Mouse (Mus musculus): ENCODE measurements around the gene Mtor.

The Mtor gene

DNA sequence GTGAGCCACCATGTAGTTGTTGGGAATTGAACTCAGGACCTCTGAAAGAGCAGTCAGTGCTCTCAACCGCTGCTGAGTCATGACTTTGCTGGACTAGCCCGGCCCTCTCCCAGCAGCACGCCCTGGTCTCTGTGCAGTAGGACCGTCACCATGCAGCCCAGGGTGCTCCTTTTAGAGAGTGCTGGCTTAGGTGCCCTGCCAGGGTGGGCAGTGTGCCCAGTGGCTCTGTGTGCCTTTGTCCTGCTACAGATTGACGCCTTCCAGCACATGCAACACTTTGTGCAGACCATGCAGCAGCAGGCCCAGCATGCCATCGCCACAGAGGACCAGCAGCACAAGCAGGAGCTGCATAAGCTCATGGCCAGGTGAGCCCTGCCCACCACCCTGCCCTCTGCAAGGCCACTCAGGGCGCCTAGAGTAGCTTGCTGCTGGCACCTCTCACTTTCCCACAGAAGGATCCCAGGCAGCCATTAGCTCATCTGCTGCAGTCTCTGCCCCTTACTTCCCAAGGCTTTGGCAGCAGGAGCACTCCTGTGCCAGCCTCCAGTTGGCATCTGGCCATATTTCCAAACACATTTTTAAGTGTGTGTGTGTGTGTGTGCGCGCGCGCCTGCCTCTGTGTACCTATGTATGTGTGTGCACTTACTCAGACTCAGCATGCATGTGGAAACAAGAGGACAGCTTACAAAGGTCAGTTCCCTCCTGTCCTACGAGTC, 85.4 kb downstream of the Mtor start:
- no peak for DNase-seq (ENCODE audit: low read depth)

DNA sequence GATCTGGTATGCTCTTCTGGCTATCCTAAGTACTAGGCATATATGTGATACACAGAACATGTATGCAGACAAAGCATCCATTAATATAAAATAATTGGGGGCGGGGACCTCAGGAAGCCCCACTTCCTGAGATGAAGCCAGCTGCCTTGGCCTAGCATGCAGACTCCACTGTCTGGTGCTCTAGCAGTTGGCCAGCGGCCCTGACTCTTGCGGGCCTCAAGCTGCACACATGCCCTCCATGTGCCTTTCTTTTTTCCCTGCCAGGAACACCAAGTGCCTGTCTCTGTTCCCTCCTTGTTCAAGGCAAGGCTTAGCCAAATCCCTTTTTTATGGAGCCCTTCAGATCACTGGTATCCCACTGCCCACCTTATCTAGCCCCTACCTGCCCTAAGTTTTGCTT, 87.5 kb downstream of the Mtor start:
- no peak for DNase-seq (ENCODE audit: low read depth)

DNA sequence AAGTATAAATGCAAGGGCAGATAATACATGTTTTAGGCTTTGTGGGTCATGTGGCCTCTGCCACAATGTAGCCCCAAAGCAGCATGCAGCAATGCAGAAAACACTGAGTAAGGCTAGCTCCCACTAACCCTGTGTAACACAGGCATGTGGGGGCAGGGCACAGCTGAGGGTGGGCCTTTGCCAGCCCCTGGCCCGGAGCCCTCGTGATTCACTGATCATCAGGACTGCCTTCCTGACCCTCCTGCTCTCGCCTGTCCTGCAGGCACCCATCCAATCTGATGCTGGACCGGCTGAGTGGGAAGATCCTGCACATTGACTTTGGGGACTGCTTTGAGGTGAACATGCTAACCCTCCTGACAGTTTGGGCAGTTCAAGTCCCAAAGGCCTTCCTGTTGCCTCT, 100.7 kb downstream of the Mtor start:
- DNase-seq (ENCODE audit: low read depth), result no peak

DNA sequence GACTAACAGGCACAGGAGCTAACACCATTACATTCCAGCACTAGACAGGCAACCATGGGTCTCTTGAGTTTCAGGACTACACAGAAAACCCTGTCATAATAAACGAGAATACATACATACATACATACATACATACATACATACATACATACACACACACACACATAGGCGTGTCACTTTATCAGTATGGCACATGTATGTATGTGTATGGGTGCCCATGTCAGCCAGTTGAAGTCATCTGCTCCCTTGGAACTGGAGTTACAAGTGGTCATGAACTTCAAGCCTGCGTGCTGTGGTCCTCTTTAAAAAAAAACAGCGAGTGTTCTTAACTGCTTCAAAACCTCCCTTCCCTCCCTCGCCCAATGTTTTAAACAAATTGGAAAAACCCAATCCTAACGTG, 109.4 kb downstream of the Mtor start:
- no peak for DNase-seq (ENCODE audit: low read depth)

DNA sequence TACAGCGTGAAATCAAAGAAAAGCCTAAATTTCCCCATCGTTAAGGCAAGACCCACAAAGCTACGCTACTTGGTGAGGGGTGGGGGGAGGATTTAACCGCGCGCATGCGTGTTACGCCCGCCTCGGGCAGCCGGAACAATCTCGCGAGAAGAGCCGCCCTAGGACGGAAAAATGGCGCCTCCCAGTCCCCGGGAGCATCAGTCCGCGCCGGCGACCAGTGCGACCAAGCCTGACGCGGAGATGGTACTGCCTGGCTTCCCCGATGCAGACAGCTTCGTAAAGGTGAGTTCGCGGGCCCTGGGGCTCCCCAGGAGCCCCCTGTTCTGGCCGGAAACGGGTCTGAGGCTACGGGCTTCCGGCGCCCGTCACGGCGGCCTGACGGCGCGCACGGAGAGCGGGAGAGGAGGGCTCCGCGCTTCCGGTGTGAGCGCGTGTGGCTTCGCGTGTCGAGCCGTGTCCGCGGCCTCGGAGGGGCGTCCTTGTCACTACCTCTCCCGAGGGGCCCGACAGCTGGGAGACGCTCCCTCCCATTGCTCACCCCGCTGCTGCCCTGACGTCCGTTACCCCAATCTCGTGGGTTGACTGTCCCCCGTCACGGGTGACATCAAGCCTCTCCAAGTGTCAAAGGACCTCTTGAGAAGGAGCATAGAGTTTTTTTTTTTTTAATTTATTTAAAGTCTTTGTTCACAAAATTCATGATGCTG, 110.0 kb downstream of the Mtor start, which contains the start of gene Exosc10:
Gene Exosc10 (plus strand): TSS at position 133 of the 704 bp plus-strand sequence.
- peak; percentile 67 for DNase-seq (ENCODE audit: low read depth)

DNA sequence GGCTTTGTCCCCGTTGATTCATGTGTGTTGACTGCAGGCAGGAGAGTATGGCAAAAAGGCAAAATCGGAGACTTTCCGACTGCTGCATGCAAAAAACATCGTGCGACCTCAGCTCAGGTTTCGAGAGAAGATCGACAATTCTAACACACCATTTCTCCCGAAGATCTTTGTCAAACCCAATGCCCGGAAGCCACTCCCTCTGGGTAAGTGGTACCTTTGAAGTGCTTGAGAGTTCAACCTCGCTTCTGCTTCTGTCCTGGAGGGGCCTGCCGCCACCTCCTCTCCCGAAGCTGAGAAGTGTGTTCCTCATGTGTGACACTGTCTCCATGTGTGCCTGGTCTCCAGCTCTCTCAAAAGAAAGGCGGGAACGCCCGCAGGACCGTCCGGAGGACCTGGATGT, 114.3 kb downstream of the Mtor start:
- DNase-seq (ENCODE audit: low read depth), result no peak

DNA sequence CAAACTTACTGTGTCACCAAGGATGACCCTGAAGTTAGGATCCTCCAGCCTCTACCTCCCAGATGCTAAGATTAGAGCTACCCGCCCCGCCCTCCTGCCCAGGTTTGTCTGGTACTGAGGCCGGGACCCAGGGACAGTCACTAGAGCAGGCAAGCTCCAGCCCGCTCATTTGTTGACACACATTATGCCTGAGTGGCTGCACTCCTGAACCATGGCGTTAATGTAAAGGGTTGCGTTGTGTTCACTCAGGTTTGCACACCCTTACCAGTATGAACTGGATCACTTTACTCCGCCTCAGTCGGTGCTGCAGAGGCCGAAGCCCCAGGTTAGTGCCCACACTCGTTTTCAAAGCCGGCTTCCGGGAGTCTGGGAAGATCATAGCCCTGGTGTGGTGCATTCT, 115.2 kb downstream of the Mtor start:
- no peak for DNase-seq (ENCODE audit: low read depth)

DNA sequence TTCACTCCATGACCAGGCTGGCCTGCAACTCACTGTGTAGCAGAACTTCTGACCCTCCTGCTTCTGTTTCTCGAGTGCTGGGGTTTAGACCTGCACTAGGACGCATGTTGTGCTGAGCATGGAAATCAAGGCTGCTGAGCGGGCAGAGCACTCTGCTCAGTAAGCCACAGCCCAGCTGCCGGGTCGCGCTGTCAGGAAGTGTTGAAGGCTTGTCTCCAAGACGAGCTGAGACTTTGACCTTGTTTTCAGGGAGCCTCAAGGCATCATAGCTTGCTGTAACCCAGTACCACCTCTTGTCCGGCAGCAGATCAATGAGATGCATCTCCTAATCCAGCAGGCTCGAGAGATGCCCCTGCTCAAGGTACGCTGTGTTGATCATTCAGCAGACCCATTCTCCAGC, 121.7 kb downstream of the Mtor start:
- DNase-seq (ENCODE audit: low read depth), result no peak

DNA sequence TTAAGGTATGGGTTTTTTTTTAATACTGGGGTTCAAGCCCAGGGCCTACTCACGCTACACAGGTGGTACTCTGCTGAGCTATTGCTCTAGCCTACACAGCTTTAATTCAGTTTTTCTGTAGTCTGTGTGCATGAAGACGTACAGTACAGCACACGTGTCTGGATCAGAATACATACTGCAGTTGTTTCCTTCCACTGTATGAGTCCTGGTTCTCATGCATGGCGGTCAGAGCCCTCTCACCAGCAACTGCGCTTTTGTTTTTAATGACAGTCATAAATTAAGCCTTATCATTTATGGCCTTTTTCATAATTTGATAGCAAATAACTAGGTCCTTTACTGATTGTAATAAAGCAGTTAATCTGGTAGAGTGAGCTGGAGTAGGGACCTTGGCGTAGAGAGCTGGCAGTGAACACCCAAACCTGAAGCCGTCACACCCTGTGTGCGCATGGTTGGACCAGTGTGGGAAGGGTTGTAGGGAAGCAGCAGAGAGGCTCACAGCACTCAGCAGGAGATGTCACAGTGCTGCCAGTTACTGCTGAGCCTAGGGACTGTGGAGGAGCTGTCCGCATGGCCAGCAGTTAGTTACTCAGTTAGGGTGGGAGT, 122.4 kb downstream of the Mtor start:
- no peak for DNase-seq (ENCODE audit: low read depth)

DNA sequence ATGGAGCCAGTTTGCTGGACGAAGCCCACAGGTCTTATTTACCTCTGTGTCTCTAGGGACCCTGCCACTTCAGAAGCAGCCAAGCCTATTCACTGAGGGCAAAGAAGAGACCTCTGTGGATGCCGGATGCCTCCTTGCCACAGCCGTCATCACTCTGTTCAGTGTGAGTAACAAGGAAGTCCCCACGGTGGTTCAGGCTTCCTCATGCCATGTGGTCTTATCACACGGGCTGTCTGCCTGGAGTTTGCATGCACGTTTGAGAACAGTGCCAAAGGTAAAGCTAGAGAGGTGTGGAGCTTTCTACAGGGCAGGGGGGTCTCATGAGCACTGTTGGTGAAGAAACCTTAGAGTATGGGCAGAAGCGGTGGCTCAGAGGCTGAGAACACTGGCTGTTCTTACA, 124.8 kb downstream of the Mtor start:
- no peak for DNase-seq (ENCODE audit: low read depth)

DNA sequence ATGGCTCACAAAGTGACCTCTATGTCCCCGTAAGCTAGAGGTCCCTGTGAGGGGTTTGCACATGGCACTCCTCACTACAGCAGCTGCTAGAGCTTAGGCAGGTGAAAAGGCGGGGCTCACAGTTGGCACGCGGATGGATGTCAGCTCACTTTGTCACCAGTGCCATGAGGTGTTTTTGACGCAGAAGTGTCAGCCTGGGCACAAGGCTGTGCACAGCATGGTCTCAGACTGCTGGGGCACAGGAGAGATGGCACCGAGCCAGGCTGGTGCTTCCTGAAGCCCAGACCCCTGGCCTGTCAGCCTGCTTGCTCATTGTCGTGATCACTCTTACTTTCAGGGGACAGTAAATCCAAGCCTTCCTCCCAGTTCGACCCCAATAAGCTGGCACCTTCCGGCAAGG, 132.4 kb downstream of the Mtor start:
- no peak for DNase-seq (ENCODE audit: low read depth)

DNA sequence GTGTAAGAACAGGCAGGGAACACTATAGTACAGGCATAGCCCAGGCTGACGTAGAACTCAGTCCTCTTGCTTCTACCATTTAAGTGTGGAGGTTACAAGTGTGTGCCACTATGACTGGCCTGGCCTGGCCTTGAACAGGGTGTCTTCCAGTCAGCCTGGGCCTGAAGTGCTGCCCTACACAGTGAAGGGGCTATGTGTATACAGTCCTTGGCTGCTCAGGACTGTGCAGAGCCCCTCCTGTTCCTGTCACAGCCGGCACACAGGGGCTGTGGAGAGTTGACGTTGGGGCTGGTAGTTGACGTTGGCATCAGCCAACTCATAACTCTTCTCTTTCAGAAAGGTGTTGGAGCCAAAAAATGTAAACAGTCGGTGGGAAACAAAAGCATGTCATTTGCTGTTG, 133.0 kb downstream of the Mtor start:
- DNase-seq (ENCODE audit: low read depth), result no peak

DNA sequence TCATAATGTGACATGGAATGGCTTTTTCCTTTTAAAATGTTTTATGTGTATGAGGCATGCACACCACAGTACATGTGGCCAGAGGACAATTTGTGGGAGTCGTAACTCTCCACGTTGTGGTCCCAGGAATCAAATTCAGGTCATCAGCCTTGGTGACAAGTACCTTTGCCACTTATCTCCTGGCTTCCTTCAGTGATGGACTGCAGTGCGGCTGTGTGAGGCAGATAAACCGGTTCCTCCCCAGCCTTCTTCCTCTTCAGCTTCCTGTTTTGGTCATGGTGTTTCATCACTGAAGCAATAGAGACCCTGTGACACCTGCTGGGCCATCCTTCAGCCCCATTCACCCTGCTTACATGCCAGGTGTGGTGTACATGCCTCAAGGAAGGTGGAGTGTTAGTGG, 134.8 kb downstream of the Mtor start:
- no peak for DNase-seq (ENCODE audit: low read depth)

DNA sequence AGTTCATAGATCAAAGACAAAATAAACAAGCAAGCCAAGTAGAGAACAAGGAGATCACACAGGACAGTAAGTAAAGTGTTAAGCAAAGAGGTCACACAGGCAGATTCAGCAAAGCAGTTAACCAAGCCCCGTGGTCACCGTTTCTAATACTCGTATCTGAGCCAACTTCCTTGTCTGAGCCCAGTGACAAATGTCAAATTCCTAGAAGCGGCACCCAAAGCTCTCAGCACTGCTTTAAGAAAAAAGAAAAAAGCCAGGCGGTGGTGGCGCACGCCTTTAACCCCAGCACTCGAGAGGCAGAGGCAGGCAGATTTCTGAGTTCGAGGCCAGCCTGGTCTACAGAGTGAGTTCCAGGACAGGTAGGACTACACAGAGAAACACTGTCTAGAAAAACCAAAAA, 138.2 kb downstream of the Mtor start:
- no peak for DNase-seq (ENCODE audit: low read depth)

DNA sequence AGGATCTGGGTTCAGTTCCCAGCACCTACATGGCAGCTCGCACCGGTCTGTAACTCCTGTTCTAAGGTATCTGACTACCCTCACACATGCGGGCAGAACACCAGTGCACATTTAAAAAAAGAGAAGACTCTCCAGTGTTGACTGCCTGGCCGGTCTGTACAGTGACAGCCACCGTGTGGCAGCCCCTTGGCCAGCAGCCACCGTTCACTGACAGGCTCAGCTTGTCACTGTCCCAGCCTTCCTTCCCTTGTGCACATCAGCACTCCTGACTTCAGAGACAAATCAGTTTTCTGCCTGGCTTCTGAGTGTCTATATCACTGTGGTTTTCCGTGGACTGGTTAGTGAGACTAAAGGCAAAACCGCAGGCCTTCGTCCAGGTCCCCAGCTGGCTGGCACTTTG, 140.4 kb downstream of the Mtor start:
- no peak for DNase-seq (ENCODE audit: low read depth)

DNA sequence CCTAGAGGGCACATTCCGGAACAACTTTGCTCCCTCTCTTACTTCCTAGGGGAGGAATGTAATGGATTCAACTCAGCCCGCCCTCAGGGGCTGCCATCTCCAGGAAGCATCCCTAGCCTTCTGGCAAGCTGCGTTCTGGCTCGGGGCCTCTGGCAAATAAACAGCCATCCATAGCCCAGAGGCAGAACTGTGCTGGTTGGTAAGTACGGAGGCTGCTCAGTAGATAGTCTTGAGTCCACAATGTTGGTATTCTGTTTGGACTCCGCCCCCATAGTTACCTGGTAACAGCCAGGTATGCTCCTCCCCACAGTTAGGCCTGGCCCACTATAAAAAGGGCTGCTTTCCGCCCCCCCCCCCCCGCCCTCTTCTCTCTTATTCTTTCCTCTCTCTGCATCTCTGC, 141.2 kb downstream of the Mtor start:
- no peak for DNase-seq (ENCODE audit: low read depth)

DNA sequence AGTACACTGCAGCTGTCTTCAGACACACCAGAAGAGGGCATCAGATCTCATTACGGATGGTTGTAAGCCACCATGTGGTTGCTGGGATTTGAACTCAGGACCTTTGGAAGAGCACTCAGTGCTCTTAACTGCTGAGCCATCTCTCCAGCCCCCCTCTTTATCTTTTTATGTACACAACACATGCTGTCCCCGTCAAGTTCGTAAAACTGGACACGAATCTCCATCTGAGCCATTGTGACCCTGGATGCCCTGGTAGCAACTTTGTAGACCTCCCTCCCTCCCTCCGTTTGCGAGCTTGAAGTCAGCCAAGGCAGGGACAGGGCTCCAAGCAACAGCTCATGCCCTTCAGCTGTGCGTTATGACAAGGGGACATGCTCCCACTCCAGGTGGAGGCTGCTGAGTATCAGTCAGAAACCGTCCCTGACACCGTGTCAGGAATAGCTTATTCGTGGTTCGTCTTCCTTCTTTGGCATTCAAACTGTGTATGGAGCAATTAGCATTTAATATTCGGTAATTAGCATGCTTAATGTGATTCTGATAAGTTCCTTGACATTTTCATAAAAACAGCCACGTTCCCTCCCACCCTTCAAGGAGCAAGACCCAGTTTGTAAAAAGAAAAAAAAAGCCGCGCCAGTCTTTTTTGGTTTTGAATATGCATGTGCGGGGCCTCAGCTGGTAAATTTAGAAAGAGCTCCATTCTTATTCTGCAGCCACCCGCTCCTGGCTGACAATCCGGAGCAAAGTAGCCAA, 142.2 kb downstream of the Mtor start:
- no peak for DNase-seq (ENCODE audit: low read depth)

DNA sequence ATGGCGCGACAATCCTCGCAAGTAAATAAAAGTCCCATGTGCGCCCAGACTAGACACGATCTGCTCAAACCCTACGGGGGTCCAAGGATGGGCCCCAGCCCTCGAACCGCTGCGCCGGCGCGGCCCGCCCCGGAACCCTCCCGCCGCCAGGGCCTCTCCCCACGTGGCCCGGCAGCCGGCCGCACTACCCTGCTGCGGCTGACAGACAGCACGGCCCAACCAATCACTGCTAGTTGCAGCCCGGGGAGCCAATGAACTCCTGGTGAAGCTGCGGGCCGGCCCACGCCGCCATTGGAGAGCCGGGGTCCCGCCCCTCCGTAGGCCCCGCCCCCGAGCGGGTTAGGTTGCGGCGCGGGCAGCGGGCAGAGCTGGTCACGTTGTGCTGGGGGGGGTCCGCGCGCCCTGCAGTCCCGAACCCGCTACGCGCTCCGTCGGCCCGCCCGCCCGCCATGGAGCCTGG, 142.8 kb downstream of the Mtor start, which contains the start of gene Srm:
Gene Srm (plus strand): TSS at position 333 of the 460 bp plus-strand sequence.
- DNase-seq (ENCODE audit: low read depth), result peak; percentile 89

DNA sequence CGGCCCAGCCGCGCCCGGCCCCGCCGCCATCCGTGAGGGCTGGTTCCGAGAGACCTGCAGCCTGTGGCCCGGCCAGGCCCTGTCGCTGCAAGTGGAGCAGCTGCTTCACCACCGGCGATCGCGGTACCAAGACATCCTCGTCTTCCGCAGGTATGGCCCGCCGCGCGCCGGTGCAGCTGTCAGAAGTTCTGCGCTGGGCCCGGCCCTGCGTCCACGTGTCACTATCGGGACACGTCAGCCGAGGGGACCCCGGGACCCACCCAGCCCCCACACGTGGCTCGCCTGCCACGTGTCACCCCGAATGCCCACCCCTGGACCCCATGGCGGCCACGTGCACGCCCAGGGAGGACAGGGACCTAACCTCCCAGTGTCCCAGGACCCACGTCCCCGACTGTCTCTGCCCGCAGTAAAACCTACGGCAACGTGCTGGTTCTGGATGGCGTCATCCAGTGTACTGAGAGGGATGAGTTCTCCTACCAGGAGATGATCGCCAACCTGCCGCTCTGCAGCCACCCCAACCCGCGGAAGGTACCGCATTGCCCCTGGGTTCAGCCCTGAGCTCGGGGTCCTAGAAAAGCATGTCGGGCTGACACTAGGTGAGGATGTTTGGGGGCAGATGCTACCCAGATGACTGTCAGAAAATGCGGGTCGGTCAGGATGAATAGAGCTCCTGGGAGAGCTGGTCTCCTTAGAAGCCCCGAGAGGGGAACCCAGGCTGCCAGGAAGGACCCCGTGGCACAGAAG, 143.4 kb downstream of the Mtor start:
- DNase-seq (ENCODE audit: low read depth), result no peak

DNA sequence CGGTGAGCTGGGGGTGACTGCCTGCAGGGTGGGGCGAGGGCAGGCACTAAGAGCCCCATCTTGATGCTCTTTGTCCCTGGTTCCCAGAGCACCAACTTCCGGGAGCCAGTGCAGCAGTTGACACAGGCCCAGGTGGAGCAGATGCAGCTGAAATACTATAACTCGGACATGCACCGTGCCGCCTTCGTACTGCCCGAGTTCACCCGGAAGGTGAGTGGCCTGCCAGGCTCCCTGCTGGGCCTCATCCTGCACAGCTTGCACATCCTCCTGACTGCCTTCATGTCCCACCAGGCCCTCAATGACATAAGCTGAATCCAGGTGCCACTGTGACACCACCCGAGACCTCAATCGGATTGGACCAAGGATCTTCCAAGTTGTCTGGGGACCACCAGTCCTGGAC, 145.6 kb downstream of the Mtor start:
- no peak for DNase-seq (ENCODE audit: low read depth)

DNA sequence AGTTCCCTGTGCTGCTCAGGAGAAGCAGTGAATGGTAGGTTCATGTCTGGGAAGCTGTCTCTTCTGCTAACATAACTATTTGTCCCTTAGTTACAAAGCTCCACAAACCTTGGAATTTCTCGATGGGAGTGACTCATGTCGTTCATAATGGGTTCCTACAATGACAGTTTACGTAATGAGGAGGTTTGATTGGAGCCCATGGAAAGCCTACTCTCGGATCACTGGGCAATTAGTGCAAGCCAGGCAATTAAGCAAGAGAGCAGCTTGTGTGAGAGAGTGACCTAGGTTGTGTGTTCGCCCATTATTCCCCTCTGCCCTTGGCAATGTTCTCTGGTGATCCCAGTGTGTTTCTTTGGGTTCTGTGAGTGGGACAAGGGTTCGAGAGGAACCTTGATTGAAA, 147.5 kb downstream of the Mtor start:
- no peak for DNase-seq (ENCODE audit: low read depth)

DNA sequence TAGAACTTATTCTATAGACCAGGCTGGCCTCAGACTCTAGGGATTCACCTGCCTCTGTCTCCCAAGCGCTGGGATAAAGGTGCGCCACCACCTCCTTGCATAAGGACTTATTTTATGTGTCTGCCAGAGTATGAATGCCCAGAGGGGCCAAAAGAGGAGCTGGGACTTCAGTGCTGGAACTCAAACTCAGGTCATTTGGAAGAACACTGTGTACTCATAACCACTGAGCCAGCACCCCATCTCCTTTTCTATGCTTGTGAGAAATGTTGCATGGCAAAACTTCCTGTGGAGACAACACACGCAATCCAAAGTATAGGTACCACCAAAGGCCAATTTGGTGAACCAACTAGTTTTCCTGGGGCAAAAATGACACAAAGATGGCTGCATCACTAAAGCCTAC, 148.3 kb downstream of the Mtor start:
- DNase-seq (ENCODE audit: low read depth), result no peak

Measured in fibroblast of lung, adult 2 months (primary cell).